Mouse (Mus musculus) hindbrain, embryonic 14.5 days (tissue): Measurements from ENCODE around the gene Csrnp3. TPM values are rescaled to one million over a fixed set of nuclear protein-coding genes. Genes with fewer than 3 reads are reported as not detected.
A peak's percentile ranks its signal among the peaks of the same experiment; 100 is the strongest.

Source experiments
- ATAC-seq: fragments of 200-750 bp; cut with Nextera tagmentation; 2 replicates; pipeline ENCODE4 v1.8.0; 2017; ENCODE audit warnings: moderate number of reproducible peaks, mild to moderate bottlenecking, moderate TSS enrichment, moderate library complexity; ENCODE audit not compliant: low FRiP score
- DNase-seq: peaks from one replicate; pipeline ENCODE4 v3.0.0-alpha.2; 2015; ENCODE audit warnings: low spot score
- H3K27ac ChIP-seq: fragments of 300-500 bp; sonication (generic); 2 replicates; pipeline ENCODE4 v1.5.1; 2014; ENCODE audit warnings: mild to moderate bottlenecking, moderate library complexity
- H3K27me3 ChIP-seq: fragments of 300-500 bp; sonication (generic); 2 replicates; pipeline ENCODE4 v1.6.1; 2014; ENCODE audit warnings: mild to moderate bottlenecking, low read length, mixed read lengths; ENCODE audit not compliant: control insufficient read depth, insufficient read depth
- H3K36me3 ChIP-seq: fragments of 300-500 bp; sonication (generic); replicated peaks from 2 replicates; pipeline ENCODE4 v1.6.1; 2014; ENCODE audit not compliant: control insufficient read depth, insufficient read depth
- H3K4me1 ChIP-seq: fragments of 300-500 bp; sonication (generic); replicated peaks from 2 replicates; pipeline ENCODE4 v1.6.1; 2014; ENCODE audit warnings: antibody characterized with exemption, low read length, mixed read lengths; ENCODE audit not compliant: control insufficient read depth, insufficient read depth
- H3K4me2 ChIP-seq: fragments of 300-500 bp; sonication (generic); replicated peaks from 2 replicates; pipeline ENCODE4 v1.6.1; 2014; ENCODE audit warnings: mild to moderate bottlenecking, moderate library complexity
- H3K4me3 ChIP-seq: fragments of 300-500 bp; sonication (generic); replicated peaks from 2 replicates; pipeline ENCODE4 v1.5.1; 2014; ENCODE audit warnings: mild to moderate bottlenecking, low read length
- H3K9ac ChIP-seq: fragments of 300-500 bp; sonication (generic); 2 replicates; pipeline ENCODE4 v1.6.1; 2014
- H3K9me3 ChIP-seq: fragments of 300-500 bp; sonication (generic); 2 replicates; pipeline ENCODE4 v1.6.1; 2016; ENCODE audit warnings: low read length; ENCODE audit not compliant: control insufficient read depth
- WGBS: fragments of 180-500 bp; shearing (Covaris S2); extraction: QIAGEN DNeasy Blood & Tissue Kit; methylation state at CpG from one replicate; pipeline ENCODE4 v1.1.7; 2014; 5-methylcytosine and 5-hydroxymethylcytosine counted together
- polyA plus RNA-seq: library from polyadenylated mRNA; unstranded; fragments of >200 nt; fragmentation: Nextera tagmentation; extraction: Ambion mirVana; gene quantifications from 2 replicates; pipeline ENCODE4 v1.2.1, GENCODE M21; 2014

Gene Csrnp3
- polyA plus RNA-seq, 1 experiment from 2014 or later: 56.0 TPM

DNA sequence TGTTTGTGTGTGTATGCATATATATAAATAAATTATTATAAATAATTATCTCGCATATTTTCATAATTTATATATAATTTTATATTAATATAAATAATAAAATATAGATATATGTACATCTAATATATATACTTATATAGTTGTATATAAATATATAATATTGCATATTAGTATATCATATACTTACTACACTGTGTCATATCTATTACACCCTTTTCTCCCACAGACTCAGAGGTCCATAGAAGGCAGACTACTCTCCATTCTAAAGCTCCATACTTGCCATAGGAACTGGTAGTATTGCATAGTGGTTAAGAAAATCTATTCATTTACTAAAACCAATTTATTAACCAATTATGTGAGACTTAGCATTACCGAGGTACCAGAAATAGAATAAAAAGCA lies 164.1 kb downstream of the Csrnp3 start:
- ATAC-seq: no peak
- no peaks in the 10 kb centered on the region for H3K9me3 ChIP-seq

DNA sequence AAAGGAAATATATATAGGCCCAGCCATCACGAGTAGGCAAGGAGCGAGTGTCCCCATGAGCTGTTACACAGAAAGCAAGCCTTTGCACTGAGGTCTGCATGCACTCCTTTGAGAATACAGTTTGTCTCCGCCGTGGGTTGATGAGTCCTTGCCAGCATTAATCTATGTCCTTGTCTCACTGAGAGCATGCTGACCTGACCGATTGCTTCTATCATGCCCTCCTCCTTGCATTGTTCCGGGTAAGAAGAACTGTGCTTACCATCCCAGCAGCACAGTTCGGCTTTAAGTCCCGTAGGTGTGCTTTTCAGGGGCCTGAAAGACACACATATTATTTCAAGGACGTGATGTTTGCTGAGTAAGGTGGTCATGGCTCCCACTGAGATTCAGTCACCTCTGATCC lies 173.1 kb downstream of the Csrnp3 start:
- Histone ChIP-seq H3K4me2 (no peak overlapping the region), H3K4me3 (no peak overlapping the region), H3K9ac (no peak overlapping the region), H3K9me3 (no peaks in the 10 kb centered on the region), H3K27me3 (no peaks in the 10 kb centered on the region), H3K4me1 (peaks cover 8% of the 10 kb centered on the region; the same call in 1 of the 2 replicates), H3K27ac (peak overlapping the region; percentile 60), H3K36me3 (peaks cover 43% of the 10 kb centered on the region)
- DNase-seq (no peak), ATAC-seq (no peak)
- 63% methylated on average over 9 of the region's 9 CpGs for WGBS

More for the DNA sequence above, 164.1 kb downstream of the Csrnp3 start:
- Histone ChIP-seq H3K27ac (peak overlapping the region; percentile 57; the same call in 1 of the 2 replicates), H3K36me3 (peaks cover 20% of the 10 kb centered on the region), H3K27me3 (no peaks in the 10 kb centered on the region), H3K9ac (no peak overlapping the region), H3K4me2 (no peak overlapping the region), H3K4me1 (peaks cover 8% of the 10 kb centered on the region), H3K4me3 (no peak overlapping the region)
- DNase-seq: no peak
- WGBS: 83% methylated on average over 2 of the region's 2 CpGs

DNA sequence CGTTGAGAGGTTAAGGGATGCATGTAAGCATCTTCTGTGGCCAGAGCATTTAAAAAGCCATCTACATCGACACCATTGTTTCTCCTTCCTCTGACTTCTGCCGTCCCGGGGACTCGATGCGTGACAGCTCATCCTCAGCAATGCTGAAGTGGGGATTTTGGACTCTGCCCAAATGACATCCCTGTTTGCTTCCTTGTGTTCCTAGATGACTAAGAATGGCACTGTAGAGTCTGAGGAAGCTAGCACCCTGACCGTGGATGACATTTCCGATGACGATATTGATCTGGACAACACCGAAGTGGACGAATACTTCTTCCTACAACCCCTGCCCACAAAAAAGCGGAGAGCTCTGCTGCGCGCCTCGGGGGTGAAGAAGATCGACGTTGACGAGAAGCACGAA lies 173.7 kb downstream of the Csrnp3 start:
- no peak for ATAC-seq
- Histone ChIP-seq H3K36me3 (peaks cover 47% of the 10 kb centered on the region), H3K4me3 (no peak overlapping the region), H3K4me1 (peaks cover 8% of the 10 kb centered on the region; the same call in 1 of the 2 replicates), H3K27ac (peak overlapping the region; percentile 60), H3K4me2 (no peak overlapping the region), H3K9me3 (no peaks in the 10 kb centered on the region), H3K9ac (no peak overlapping the region), H3K27me3 (no peaks in the 10 kb centered on the region)
- DNase-seq: no peak
- WGBS: 86% methylated on average over 19 of the region's 19 CpGs

DNA sequence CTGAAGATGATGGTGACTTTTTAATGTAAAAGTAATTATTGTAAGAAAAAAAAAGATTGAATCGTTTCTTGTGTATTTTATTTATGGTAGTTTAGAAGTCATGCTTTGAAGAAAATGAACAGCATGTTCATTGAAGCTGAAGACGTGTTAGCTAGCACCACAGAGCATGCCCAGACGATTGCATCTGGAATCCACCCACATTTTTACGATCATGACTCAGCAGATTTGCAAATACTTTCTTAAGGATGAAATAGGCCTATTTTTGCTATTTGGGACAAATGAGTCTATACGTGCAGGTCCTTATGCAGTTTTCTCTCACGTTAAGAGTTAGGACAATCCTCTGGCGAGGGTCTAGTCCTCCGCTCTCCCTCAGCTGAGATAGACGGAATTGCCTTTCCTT lies 177.9 kb downstream of the Csrnp3 start:
- Histone ChIP-seq H3K4me2 (no peak overlapping the region), H3K36me3 (peaks cover 57% of the 10 kb centered on the region), H3K4me1 (peaks cover 19% of the 10 kb centered on the region), H3K9ac (no peak overlapping the region), H3K27me3 (no peaks in the 10 kb centered on the region), H3K4me3 (no peak overlapping the region), H3K27ac (no peak overlapping the region), H3K9me3 (no peaks in the 10 kb centered on the region)
- DNase-seq: no peak
- WGBS: 92% methylated on average over 9 of the region's 9 CpGs
- ATAC-seq: no peak

DNA sequence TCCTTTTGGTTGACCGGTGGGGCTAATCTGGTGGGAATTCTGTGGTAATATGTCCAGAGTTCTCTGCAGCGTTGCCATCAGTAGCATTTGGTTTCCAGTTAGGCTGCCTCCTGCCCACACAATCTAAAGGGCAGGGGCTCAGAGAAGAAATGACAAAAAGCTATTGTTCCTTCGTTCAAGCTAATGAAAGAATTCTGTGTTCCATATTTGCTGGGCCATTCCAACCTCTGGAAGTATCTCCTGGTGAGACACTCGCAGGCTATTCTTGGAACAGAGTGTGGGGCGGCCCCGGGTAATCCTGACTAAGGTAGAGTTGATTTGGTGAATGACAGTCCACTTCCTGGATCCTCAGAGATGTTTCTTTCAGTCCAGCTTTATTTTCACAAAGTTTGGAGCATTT lies 179.3 kb downstream of the Csrnp3 start:
- Histone ChIP-seq H3K9me3 (no peaks in the 10 kb centered on the region), H3K9ac (no peak overlapping the region), H3K27ac (no peak overlapping the region), H3K4me2 (no peak overlapping the region), H3K27me3 (no peaks in the 10 kb centered on the region), H3K4me1 (peaks cover 25% of the 10 kb centered on the region), H3K4me3 (no peak overlapping the region), H3K36me3 (peaks cover 49% of the 10 kb centered on the region)
- ATAC-seq: no peak
- no peak for DNase-seq
- WGBS: 59% methylated on average over 6 of the region's 6 CpGs

DNA sequence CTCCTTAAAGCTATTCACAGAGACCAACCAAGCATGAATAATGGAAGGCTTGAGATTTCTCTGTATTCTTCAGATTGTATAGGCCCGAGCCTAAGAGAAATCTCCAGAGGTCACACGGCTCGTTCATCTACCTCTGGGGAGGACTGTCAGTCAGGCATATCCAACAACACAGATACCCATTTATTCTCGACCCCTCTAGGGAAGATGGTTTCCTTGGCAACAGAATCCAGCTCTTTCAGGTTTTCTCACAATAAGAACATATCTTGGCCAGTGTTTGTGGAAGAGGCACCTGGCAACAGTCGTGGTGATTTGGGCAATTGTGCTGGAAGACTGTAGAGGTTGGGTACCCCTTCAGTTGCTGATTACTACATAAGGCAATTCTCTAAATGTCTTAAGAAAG lies 183.2 kb downstream of the Csrnp3 start:
- H3K9me3 ChIP-seq: no peaks in the 10 kb centered on the region
- H3K4me2 ChIP-seq: no peak overlapping the region
- DNase-seq: peak; percentile 80
- H3K4me3 ChIP-seq: no peak overlapping the region
- no peaks in the 10 kb centered on the region for H3K27me3 ChIP-seq
- peaks cover 12% of the 10 kb centered on the region for H3K36me3 ChIP-seq
- peak; percentile 89 for ATAC-seq
- WGBS: 4% methylated on average over 5 of the region's 5 CpGs
- H3K4me1 ChIP-seq: peaks cover 26% of the 10 kb centered on the region
- peak overlapping the region; percentile 65 for H3K27ac ChIP-seq
- no peak overlapping the region for H3K9ac ChIP-seq

DNA sequence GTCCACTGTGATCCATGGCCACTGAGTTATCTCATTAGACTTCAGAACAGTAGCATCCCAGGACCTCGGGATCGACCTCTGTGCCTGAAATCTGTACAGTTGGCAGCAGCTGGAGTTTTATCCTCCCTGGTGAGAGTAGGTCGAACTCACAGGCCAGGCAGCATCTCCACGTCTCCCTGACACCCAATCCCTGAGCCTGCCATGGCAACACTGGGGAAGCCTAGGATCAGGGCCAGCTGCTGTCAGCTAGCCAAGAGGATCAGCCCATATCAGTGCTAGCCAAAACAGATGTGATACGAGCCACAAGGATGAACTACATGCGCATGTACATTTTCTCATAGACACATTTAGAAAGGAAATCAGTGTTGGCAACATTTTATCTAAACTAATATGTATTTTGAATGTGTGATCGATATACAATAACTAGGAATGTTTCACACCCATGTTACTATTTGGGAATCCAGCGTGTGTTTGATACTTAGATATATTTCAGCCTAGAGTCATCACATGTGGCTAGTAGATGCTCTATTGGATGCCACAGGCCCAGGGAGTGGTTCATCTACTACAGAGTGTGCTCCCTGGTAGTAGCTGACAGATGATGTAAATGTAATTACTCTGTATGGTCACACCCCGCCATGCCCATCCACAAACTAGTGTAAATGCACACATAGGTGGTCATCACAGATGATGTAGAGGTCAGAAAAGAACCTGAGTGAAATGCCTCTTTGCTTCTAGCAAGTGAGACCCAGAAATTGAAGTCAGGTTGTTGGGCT lies 189.5 kb downstream of the Csrnp3 start:
- ATAC-seq (peak; percentile 83), DNase-seq (peak; percentile 74)
- no peak overlapping the region for H3K27ac ChIP-seq

DNA sequence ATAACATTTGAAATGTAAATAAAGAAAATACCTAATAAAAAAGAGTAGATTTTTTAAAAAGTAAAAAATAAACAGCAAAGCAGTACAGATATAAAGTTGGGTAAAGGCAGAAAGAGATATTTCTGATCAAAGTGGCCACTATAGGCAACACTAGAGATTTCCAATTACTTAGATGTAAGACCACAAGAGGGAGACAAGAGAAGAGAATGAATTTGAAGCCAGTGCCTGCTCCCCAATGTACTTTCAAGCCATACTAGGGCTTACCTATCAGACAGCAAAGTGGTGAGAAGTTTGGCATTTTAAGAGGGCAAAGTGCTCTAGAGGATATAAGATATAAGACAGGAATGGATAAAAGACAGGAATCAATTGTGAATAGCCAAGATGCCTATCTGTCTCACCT lies 195.0 kb downstream of the Csrnp3 start:
- no peak overlapping the region for H3K4me3 ChIP-seq
- no peaks in the 10 kb centered on the region for H3K9me3 ChIP-seq
- DNase-seq (no peak), ATAC-seq (no peak)
- H3K9ac ChIP-seq: no peak overlapping the region
- H3K27me3 ChIP-seq: no peaks in the 10 kb centered on the region
- no peak overlapping the region for H3K27ac ChIP-seq
- peaks cover 11% of the 10 kb centered on the region for H3K4me1 ChIP-seq
- H3K36me3 ChIP-seq: no peaks in the 10 kb centered on the region
- no peak overlapping the region for H3K4me2 ChIP-seq

More for the DNA sequence above, 189.5 kb downstream of the Csrnp3 start:
- H3K27me3 ChIP-seq: no peaks in the 10 kb centered on the region
- H3K9ac ChIP-seq: no peak overlapping the region
- H3K9me3 ChIP-seq: no peaks in the 10 kb centered on the region
- no peaks in the 10 kb centered on the region for H3K4me1 ChIP-seq
- H3K36me3 ChIP-seq: no peaks in the 10 kb centered on the region; the same call in 1 of the 2 replicates
- no peak overlapping the region for H3K4me2 ChIP-seq
- no peak overlapping the region for H3K4me3 ChIP-seq
- WGBS: 60% methylated on average over 9 of the region's 9 CpGs

DNA sequence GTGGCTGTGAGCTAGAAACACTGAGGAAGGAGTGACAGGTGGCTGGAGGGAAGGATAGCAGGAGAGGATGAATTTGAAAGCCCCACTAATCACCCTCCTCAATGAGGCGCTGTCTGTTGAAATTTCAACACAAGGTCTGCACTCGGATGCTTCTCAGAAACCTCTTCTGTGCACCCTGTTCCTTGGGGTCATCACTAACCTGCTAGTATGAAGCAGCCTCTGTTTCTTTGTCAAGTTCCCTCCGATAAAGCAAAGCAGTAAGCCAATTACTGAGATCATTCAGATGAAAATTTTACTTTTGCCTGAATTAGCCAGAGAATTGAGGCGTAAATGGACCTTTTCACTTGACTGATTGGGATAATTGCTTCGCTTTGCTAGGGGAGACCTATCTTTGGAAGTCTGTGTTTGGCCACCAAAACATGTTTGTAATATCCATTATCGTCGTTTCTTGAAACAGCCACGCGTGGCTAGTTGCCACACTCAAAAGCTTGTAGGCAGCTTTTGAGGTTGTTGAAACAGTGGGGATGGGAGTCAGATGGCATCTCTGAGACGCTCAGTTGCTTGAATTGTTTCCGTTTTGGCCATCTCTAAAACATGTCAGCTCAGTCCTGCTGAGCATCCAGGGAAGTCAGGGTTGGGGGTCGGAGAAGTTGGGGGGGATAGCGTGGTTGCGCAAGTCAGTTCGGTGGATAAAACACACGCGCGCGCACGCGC lies 195.8 kb downstream of the Csrnp3 start:
- ATAC-seq (no peak), DNase-seq (no peak)
- no peak overlapping the region for H3K9ac ChIP-seq
- H3K4me1 ChIP-seq: peaks cover 11% of the 10 kb centered on the region
- H3K27ac ChIP-seq: peak overlapping the region; percentile 58
- H3K4me2 ChIP-seq: 0 out of 2 replicates have a peak overlapping the region, but pooled peaks have one; percentile 2
- 60% methylated on average over 21 of the region's 21 CpGs for WGBS
- H3K36me3 ChIP-seq: no peaks in the 10 kb centered on the region
- no peak overlapping the region for H3K4me3 ChIP-seq
- no peaks in the 10 kb centered on the region for H3K27me3 ChIP-seq
- no peaks in the 10 kb centered on the region for H3K9me3 ChIP-seq
